Mouse (Mus musculus) cerebellum, adult 11 months (tissue): ENCODE measurements around the gene Cebpz.
A peak's percentile ranks its signal among the peaks of the same experiment; 100 is the strongest.

Experiments used
- DNase-seq: peaks from one replicate; pipeline ENCODE4 v3.0.0; 2022

Gene Cebpz

GRCm38 (mm10) chr17:78895394-78895793 lies 41.5 kb downstream of the Cebpz start:
- no peak for DNase-seq

GRCm38 (mm10) chr17:78894991-78895390 lies 41.9 kb downstream of the Cebpz start:
- DNase-seq, result no peak

GRCm38 (mm10) chr17:78891020-78891419 lies 45.8 kb downstream of the Cebpz start:
- DNase-seq, result no peak

GRCm38 (mm10) chr17:78889184-78889583 lies 47.7 kb downstream of the Cebpz start:
- DNase-seq, result no peak

- DNase-seq, result no peak
Measured at GRCm38 (mm10) chr17:78888554-78888953, 48.3 kb downstream of the Cebpz start.

GRCm38 (mm10) chr17:78885286-78886065 lies 51.4 kb downstream of the Cebpz start:
- no peak for DNase-seq

- DNase-seq, result no peak
Measured at GRCm38 (mm10) chr17:78883291-78883690, 53.6 kb downstream of the Cebpz start.

- DNase-seq, result peak; percentile 43
Measured at GRCm38 (mm10) chr17:78882401-78883112, 54.3 kb downstream of the Cebpz start, which contains the start of gene Eif2ak2. Gene Eif2ak2 (minus strand): TSS chr17:78882573.

- no peak for DNase-seq
Measured at GRCm38 (mm10) chr17:78881878-78882304, 55.0 kb downstream of the Cebpz start.

GRCm38 (mm10) chr17:78873886-78874285 lies 63.0 kb downstream of the Cebpz start:
- no peak for DNase-seq
